ENCODE assay signal across 40 mouse cellular contexts in the genomic region with DNA sequence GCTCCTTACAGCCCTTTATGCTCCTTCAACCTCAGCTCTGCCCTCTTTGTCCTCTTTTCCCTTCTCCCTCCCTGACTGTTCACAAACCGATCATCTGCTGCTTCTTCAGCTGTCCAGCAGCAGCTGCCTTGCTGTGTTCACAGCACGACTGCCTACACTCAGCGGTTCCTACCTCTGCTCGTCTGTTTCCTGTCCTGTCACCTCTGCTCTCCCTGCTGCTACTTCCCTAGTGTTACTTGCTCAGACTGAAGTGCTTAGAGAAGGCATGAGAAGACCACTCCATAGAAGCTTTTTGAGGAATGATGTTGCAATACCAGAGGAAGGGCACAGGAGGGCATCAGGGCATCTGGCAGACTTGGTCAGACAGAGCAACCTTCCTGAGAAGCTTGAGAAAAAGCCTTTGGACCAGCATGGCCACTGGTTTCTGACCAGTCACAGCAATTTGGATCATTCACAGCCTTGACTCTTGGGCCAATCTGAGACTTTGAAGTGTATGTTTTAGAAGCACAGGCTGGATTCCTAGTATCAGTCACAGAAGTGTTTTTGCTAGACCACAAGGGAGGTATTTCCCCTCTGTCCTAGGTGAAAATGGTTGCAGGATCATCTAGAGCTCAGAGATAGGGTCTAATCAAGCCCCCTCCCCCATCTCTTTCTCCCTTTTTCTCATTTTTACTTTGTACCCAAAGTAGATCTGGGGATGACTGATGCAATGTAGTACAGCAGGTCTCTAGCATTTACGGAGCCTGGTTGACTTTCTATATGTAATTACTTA. TPM values are rescaled to one million over a fixed set of nuclear protein-coding genes. Genes with fewer than 3 reads are reported as not detected.
A peak's percentile ranks its signal among the peaks of the same experiment; 100 is the strongest.
DNase-seq lines count a peak whose midpoint lies in the region; ATAC-seq and TF ChIP-seq lines count a peak whose summit lies in the region.
"Had no signal": no experiment of that assay in that cellular context is flagged by ENCODE, and none has a peak within 500 bp of the region (broad histone marks: within the 10 kb centered on the region; RNA-seq: fewer than 3 reads in every experiment).

No protein-coding gene starts in this region.

- ATAC-seq in forebrain, embryonic 16.5 days, result no peak
- ATAC-seq: forebrain, embryonic 14.5 days; inflammation-experienced regulatory T-cells, adult 6 months; liver, embryonic 12.5 days; liver, postnatal 0 days; midbrain, embryonic 13.5 days; Patski had no signal

- 25% methylated on average over 5 of the region's 5 CpGs for WGBS in bone marrow, adult 2 months
- 84% methylated on average over 5 of the region's 5 CpGs for WGBS in small intestine, adult 2 months
- WGBS in forebrain, embryonic 16.5 days, result 83% methylated on average over 5 of the region's 5 CpGs

- H3K36me3 ChIP-seq in megakaryocyte, embryonic 14.5 days (replicated peaks; ENCODE audit: low read length), result no peaks in the 10 kb centered on the region
- no peaks in the 10 kb centered on the region for H3K36me3 ChIP-seq in small intestine, adult 2 months (ENCODE audit: control insufficient read depth, insufficient read depth, low read length)
- no peaks in the 10 kb centered on the region for H3K36me3 ChIP-seq in forebrain, embryonic 16.5 days (ENCODE audit: control insufficient read depth, insufficient read depth)
- H3K36me3 ChIP-seq: embryonic facial prominence, embryonic 12.5 days; G1E; heart, embryonic 13.5 days; hindbrain, embryonic 10.5 days; hindbrain, embryonic 15.5 days; liver, embryonic 12.5 days; midbrain, embryonic 13.5 days; neural tube, embryonic 15.5 days had no signal

- peaks cover 1% of the 10 kb centered on the region; the same call in 1 of the 2 replicates for H3K4me1 ChIP-seq in bone marrow, adult 2 months (ENCODE audit: control insufficient read depth, insufficient read depth, low read length)
- H3K4me1 ChIP-seq in megakaryocyte, embryonic 14.5 days, result peaks cover 20% of the 10 kb centered on the region
- H3K4me1 ChIP-seq in small intestine, adult 2 months (ENCODE audit: control insufficient read depth, insufficient read depth, insufficient read length, low read length), result peaks cover 8% of the 10 kb centered on the region
- H3K4me1 ChIP-seq in forebrain, embryonic 16.5 days (replicated peaks; ENCODE audit: control insufficient read depth, insufficient read depth, low read length), result no peaks in the 10 kb centered on the region
- H3K4me1 ChIP-seq: embryonic facial prominence, embryonic 12.5 days; heart, embryonic 13.5 days; hindbrain, embryonic 10.5 days; hindbrain, embryonic 15.5 days; liver, embryonic 12.5 days; midbrain, embryonic 13.5 days; neural tube, embryonic 15.5 days had no signal

- no peak overlapping the region for H3K9ac ChIP-seq in forebrain, embryonic 16.5 days (replicated peaks; ENCODE audit: low read depth, low read length)
- H3K9ac ChIP-seq: embryonic facial prominence, embryonic 12.5 days; heart, embryonic 13.5 days; hindbrain, embryonic 15.5 days; liver, embryonic 12.5 days; liver, postnatal 0 days; midbrain, embryonic 13.5 days; neural tube, embryonic 15.5 days had no signal

- no peak overlapping the region for H3K4me2 ChIP-seq in forebrain, embryonic 16.5 days (ENCODE audit: low read length)
- H3K4me2 ChIP-seq: embryonic facial prominence, embryonic 12.5 days; heart, embryonic 13.5 days; hindbrain, embryonic 15.5 days; liver, embryonic 12.5 days; midbrain, embryonic 13.5 days; neural tube, embryonic 15.5 days had no signal

- TF ChIP-seq POLR2A in bone marrow, adult 2 months (IDR thresholded peaks at IDR 0.05; ENCODE audit: borderline replicate concordance, control insufficient read depth, low read depth, low read length), result no peak
- TF ChIP-seq POLR2A in small intestine, adult 2 months (IDR thresholded peaks at IDR 0.05; ENCODE audit: low read depth, low read length), result no peak

- no peak for TF ChIP-seq CTCF in bone marrow, adult 2 months (IDR thresholded peaks at IDR 0.05; ENCODE audit: control insufficient read depth, insufficient read depth, low read length)
- TF ChIP-seq CTCF in small intestine, adult 2 months (IDR thresholded peaks at IDR 0.05; ENCODE audit: extremely low read depth, insufficient read length, insufficient replicate concordance, low read depth, low read length), result no peak

- H3K9me3 ChIP-seq in megakaryocyte, embryonic 14.5 days, result peaks cover 13% of the 10 kb centered on the region
- no peaks in the 10 kb centered on the region for H3K9me3 ChIP-seq in forebrain, embryonic 16.5 days (ENCODE audit: control insufficient read depth, low read length)
- H3K9me3 ChIP-seq: embryonic facial prominence, embryonic 12.5 days; heart, embryonic 13.5 days; hindbrain, embryonic 10.5 days; hindbrain, embryonic 15.5 days; liver, embryonic 12.5 days; midbrain, embryonic 13.5 days; neural tube, embryonic 15.5 days had no signal

- peak overlapping the region; percentile 52 for H3K27ac ChIP-seq in bone marrow, adult 2 months (ENCODE audit: control insufficient read depth, insufficient read depth, low read depth, low read length, poor library complexity)
- H3K27ac ChIP-seq in small intestine, adult 2 months (ENCODE audit: insufficient read depth, low read depth, low read length), result peak overlapping the region; percentile 55
- H3K27ac ChIP-seq in forebrain, embryonic 16.5 days (ENCODE audit: low read length), result no peak overlapping the region
- H3K27ac ChIP-seq: embryonic facial prominence, embryonic 12.5 days; heart, embryonic 13.5 days; hindbrain, embryonic 10.5 days; hindbrain, embryonic 15.5 days; liver, embryonic 12.5 days; macrophage; midbrain, embryonic 13.5 days; neural tube, embryonic 15.5 days had no signal

- DNase-seq in spleen, adult 18-20 months, result peak; percentile 15 to 18
- DNase-seq in spleen, adult 12 weeks (ENCODE audit: low spot score), result no peak
- DNase-seq in adrenal gland, postnatal 4 days (ENCODE audit: low spot score in 2 of 2), result no peak
- no peak for DNase-seq in yolk sac, embryonic 10.5 days (ENCODE audit: low spot score)
- DNase-seq: adrenal gland, postnatal 14 days; cerebellum, adult 8-10 months; cerebellum, postnatal 25 days; gastrocnemius, postnatal 25 days; heart, adult 18-20 months; heart, postnatal 10 days; kidney, adult 11 months; kidney, postnatal 14 days; left cerebral cortex, postnatal 4 days; liver, postnatal 0 days; right cerebral cortex, postnatal 25 days; thymus, postnatal 25 days had no signal

- H3K4me3 ChIP-seq in bone marrow, adult 2 months (replicated peaks; ENCODE audit: control insufficient read depth, low read depth, low read length), result no peak overlapping the region
- H3K4me3 ChIP-seq in megakaryocyte, embryonic 14.5 days (replicated peaks), result peak overlapping the region; percentile 62
- no peak overlapping the region for H3K4me3 ChIP-seq in small intestine, adult 2 months (ENCODE audit: low read depth, low read length)
- no peak overlapping the region for H3K4me3 ChIP-seq in forebrain, embryonic 16.5 days (replicated peaks; ENCODE audit: low read length)
- H3K4me3 ChIP-seq: embryonic facial prominence, embryonic 12.5 days; heart, embryonic 13.5 days; hindbrain, embryonic 10.5 days; hindbrain, embryonic 15.5 days; liver, embryonic 12.5 days; midbrain, embryonic 13.5 days; neural tube, embryonic 15.5 days had no signal

- peaks cover 6% of the 10 kb centered on the region for H3K27me3 ChIP-seq in megakaryocyte, embryonic 14.5 days (replicated peaks)
- no peaks in the 10 kb centered on the region for H3K27me3 ChIP-seq in small intestine, adult 2 months (ENCODE audit: control insufficient read depth, insufficient read depth, low read length)
- H3K27me3 ChIP-seq in forebrain, embryonic 16.5 days (replicated peaks; ENCODE audit: control insufficient read depth, insufficient read depth, low read length), result no peaks in the 10 kb centered on the region
- H3K27me3 ChIP-seq: embryonic facial prominence, embryonic 12.5 days; heart, embryonic 13.5 days; hindbrain, embryonic 15.5 days; liver, embryonic 12.5 days; midbrain, embryonic 13.5 days; neural tube, embryonic 15.5 days; Patski had no signal

RNA-seq across cellular contexts. Expression of a gene that starts 11.2 kb away (rescaled TPM):
- polyA plus RNA-seq in bone marrow, adult 2 months (2011; ENCODE audit: insufficient read depth, insufficient read length, low replicate concordance, missing spikeins), result 1.3 TPM in 1 of 2 replicates, not detected in the other
- not detected in 2 replicates for polyA plus RNA-seq in megakaryocyte, embryonic 14.5 days (2012; ENCODE audit: insufficient read depth, low replicate concordance)
- polyA plus RNA-seq in small intestine, adult 2 months (2012; rRNA removed), result not detected in 2 replicates
- total RNA-seq in adrenal gland, postnatal 4 days (2021), result not detected
- not detected in 2 replicates for polyA plus RNA-seq in forebrain, embryonic 16.5 days (2015; fragmentation: Nextera tagmentation; extraction: Ambion mirVana)
- total RNA-seq: adrenal gland, postnatal 14 days; G1E; gastrocnemius, adult 18-20 months; gastrocnemius, postnatal 25 days; heart, adult 18-20 months; heart, postnatal 10 days; layer of hippocampus, adult 18-20 months; left cerebral cortex, adult 8-10 months had no signal
- polyA plus RNA-seq: embryonic facial prominence, embryonic 12.5 days; forebrain, embryonic 14.5 days; frontal cortex, adult 2 months; G1E; heart, embryonic 13.5 days; hindbrain, embryonic 10.5 days; inflammation-experienced regulatory T-cells, adult 6 months; kidney, embryonic 14.5 days; limb, embryonic 14.5 days; liver, embryonic 12.5 days; liver, postnatal 0 days; lung, embryonic 16.5 days; macrophage; Patski; stomach, embryonic 16.5 days had no signal

RNA-seq across cellular contexts. Expression of a gene that starts 54.9 kb away (rescaled TPM):
- polyA plus RNA-seq in bone marrow, adult 2 months (2011; ENCODE audit: insufficient read depth, insufficient read length, low replicate concordance, missing spikeins), result 0.77 and 6.6 TPM in 2 replicates
- polyA plus RNA-seq in megakaryocyte, embryonic 14.5 days (2012; ENCODE audit: insufficient read depth, low replicate concordance), result not detected in 2 replicates
- not detected in 2 replicates for polyA plus RNA-seq in small intestine, adult 2 months (2012; rRNA removed)
- under 1 TPM; 0.11 to 0.25 TPM for total RNA-seq in adrenal gland, postnatal 4 days (2021)
- polyA plus RNA-seq in forebrain, embryonic 16.5 days (2015; fragmentation: Nextera tagmentation; extraction: Ambion mirVana), result 0.15 TPM in 1 of 2 replicates, not detected in the other
- total RNA-seq: gastrocnemius, adult 18-20 months; gastrocnemius, postnatal 25 days; heart, adult 18-20 months; heart, postnatal 10 days; layer of hippocampus, adult 18-20 months; left cerebral cortex, postnatal 4 days had no signal
- polyA plus RNA-seq: embryonic facial prominence, embryonic 12.5 days; forebrain, embryonic 14.5 days; frontal cortex, adult 2 months; G1E; hindbrain, embryonic 10.5 days; hindbrain, embryonic 15.5 days; kidney, embryonic 14.5 days; midbrain, embryonic 13.5 days; Patski had no signal

Comparison
In these comparisons a context has a peak if more than half of its experiments do, and no peak if none do; other contexts are left out.
1. DNase-seq: peak in spleen, adult 18-20 months (2 of 2); none in spleen, adult 12 weeks (single experiment), adrenal gland, postnatal 4 days (0 of 2) and yolk sac, embryonic 10.5 days (single experiment).